Mouse (Mus musculus): ENCODE results near the gene Rgl3. TPM values are rescaled to one million over a fixed set of nuclear protein-coding genes. Genes with fewer than 3 reads are reported as not detected.

The Rgl3 gene
- polyA plus RNA-seq, 1 experiment from 2014 or later: 3.7 TPM

DNA sequence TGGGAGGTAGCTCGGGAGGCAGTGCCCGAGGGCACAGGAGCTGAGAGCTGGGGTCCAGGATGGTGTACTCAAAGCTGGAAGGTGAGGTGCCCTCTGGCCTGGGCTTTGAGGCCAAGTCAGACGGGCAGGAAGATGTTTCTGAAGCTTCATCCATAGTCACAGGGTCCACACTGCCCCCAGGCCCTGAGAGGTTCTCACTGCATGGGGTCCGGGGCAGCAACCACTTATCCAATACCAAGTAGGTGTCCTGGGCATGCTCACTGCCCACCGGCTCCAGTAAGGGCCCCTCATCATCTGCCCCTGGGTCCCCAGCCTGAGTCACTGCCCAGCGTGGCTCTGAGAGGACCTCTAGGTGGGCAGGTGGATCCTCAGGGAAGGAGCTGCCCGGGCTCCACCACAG is 30.0 kb downstream of the Rgl3 start:
- Histone ChIP-seq H3K9ac (ENCODE audit: low read length) (no peak overlapping the region), H3K4me1 (ENCODE audit: control insufficient read depth, insufficient read depth, low read length) (peaks cover 9% of the 10 kb centered on the region; the same call in 1 of the 2 replicates), H3K4me2 (ENCODE audit: low read depth) (no peak overlapping the region), H3K27me3 (ENCODE audit: control insufficient read depth, insufficient read depth, low read length) (peaks cover 38% of the 10 kb centered on the region), H3K4me3 (ENCODE audit: low read depth, low read length) (no peak overlapping the region), H3K9me3 (ENCODE audit: control insufficient read depth, low read length) (no peaks in the 10 kb centered on the region), H3K27ac (ENCODE audit: low read depth, low read length) (no peak overlapping the region), H3K36me3 (ENCODE audit: control insufficient read depth, insufficient read depth, low read length) (no peaks in the 10 kb centered on the region)
- 93% methylated on average over 7 of the region's 7 CpGs for WGBS
- no peak for ATAC-seq (ENCODE audit: insufficient read depth, low FRiP score, low TSS enrichment)
- no peak for DNase-seq (ENCODE audit: low spot score)

DNA sequence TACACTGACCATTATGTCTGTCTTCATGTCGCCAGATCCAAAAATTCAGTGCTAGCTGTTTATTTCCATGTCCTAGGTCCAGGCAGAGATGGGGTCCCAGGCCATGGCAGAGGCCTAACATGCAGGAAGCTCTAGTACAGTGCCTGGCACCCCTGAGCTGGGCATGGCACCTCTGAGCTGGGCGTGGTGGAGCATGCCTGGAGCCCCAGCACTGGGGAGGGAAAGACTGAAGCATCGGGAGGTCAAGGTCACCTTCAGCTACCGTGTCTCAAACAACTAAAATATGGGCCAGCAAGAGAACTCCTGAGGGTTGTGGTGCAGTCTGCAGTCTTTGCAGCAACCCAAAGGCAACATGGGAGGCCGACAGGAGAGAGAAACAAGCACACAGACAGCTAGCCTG is 30.9 kb downstream of the Rgl3 start:
- Histone ChIP-seq H3K36me3 (ENCODE audit: control insufficient read depth, insufficient read depth, low read length) (no peaks in the 10 kb centered on the region), H3K9ac (ENCODE audit: low read length) (no peak overlapping the region), H3K4me3 (ENCODE audit: low read depth, low read length) (no peak overlapping the region), H3K27ac (ENCODE audit: low read depth, low read length) (no peak overlapping the region), H3K4me2 (ENCODE audit: low read depth) (no peak overlapping the region), H3K4me1 (ENCODE audit: control insufficient read depth, insufficient read depth, low read length) (peaks cover 9% of the 10 kb centered on the region; the same call in 1 of the 2 replicates), H3K27me3 (ENCODE audit: control insufficient read depth, insufficient read depth, low read length) (peaks cover 36% of the 10 kb centered on the region), H3K9me3 (ENCODE audit: control insufficient read depth, low read length) (no peaks in the 10 kb centered on the region)
- ATAC-seq (ENCODE audit: insufficient read depth, low FRiP score, low TSS enrichment): no peak
- no peak for DNase-seq (ENCODE audit: low spot score)
- 82% methylated on average over 5 of the region's 5 CpGs for WGBS

DNA sequence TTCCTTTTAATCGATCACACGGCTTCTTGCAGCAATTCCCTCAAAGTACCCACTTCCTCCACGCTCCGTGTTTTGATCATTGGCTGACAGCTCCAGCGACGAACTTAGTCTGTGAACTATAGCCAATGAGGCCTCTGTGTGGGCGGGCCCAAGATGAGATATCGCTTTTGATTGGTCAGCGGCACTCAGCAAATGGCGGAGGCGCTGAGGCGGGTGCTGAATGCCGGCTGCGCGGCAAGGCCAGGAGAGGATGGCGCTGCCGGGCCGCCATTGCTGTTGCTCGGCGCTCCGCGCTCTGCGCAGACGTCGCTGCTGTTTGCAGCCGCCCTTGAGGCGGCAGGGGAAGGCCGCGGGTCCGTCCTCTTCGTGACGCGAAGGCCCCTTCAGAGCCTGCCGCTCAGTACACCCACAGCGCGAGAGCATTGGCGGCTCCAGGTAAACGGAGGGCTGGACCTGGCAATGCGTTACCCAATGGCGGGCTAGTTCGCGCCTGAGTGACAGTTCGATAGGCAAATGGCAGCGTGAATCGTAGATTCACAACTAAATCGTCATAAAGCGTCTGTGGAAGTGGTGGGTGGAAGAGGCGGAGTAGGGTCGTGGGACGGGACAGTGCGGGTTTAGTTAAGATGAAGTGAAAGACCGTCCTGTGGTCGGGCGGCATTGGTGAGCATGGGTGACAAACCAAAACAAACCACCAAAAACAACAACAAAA is 33.5 kb downstream of the Rgl3 start, which contains the start of gene Swsap1:
Gene Swsap1 (plus strand): TSS at position 186 of the 712 bp plus-strand sequence.
- Histone ChIP-seq H3K4me3 (ENCODE audit: low read depth, low read length) (peak within 1 kb of the TSS; percentile 64), H3K4me2 (ENCODE audit: low read depth) (peak within 1 kb of the TSS; percentile 60), H3K9ac (ENCODE audit: low read length) (peak within 1 kb of the TSS; percentile 81), H3K9me3 (ENCODE audit: control insufficient read depth, low read length) (no peaks in the 10 kb centered on the region), H3K36me3 (ENCODE audit: control insufficient read depth, insufficient read depth, low read length) (no peaks in the 10 kb centered on the region), H3K4me1 (ENCODE audit: control insufficient read depth, insufficient read depth, low read length) (peaks cover 5% of the 10 kb centered on the region; the same call in 1 of the 2 replicates), H3K27ac (ENCODE audit: low read depth, low read length) (peak within 1 kb of the TSS; percentile 91), H3K27me3 (ENCODE audit: control insufficient read depth, insufficient read depth, low read length) (peaks cover 15% of the 10 kb centered on the region)
- under 1% methylated on average over 54 of the region's 54 CpGs for WGBS
- ATAC-seq (ENCODE audit: insufficient read depth, low FRiP score, low TSS enrichment) (peak; percentile 97), DNase-seq (ENCODE audit: low spot score) (peak; percentile 98)

DNA sequence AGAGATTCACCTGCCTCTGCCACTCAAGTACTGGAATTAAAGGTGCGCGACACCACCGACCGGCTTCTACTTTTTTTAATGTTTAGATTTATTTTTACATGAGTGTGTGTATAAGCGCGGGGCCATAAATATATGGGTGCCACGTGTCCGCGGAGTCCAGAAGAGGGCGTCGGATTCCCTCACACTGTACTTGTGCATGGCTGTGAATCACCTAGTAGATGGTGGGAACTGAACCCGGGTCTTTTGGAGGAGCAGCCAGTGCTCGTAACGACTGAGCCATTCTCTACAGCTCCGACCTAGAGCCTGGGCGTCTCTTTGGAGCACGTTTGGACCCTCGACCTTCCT is 34.0 kb downstream of the Rgl3 start:
- Histone ChIP-seq H3K36me3 (ENCODE audit: control insufficient read depth, insufficient read depth, low read length) (no peaks in the 10 kb centered on the region), H3K4me3 (ENCODE audit: low read depth, low read length) (peak overlapping the region; percentile 64), H3K4me2 (ENCODE audit: low read depth) (peak overlapping the region; percentile 54), H3K9ac (ENCODE audit: low read length) (peak overlapping the region; percentile 53), H3K9me3 (ENCODE audit: control insufficient read depth, low read length) (no peaks in the 10 kb centered on the region), H3K27me3 (ENCODE audit: control insufficient read depth, insufficient read depth, low read length) (peaks cover 9% of the 10 kb centered on the region), H3K4me1 (ENCODE audit: control insufficient read depth, insufficient read depth, low read length) (peaks cover 5% of the 10 kb centered on the region; the same call in 1 of the 2 replicates), H3K27ac (ENCODE audit: low read depth, low read length) (0 out of 2 replicates have a peak overlapping the region, but pooled peaks have one; percentile 49)
- 2% methylated on average over 18 of the region's 18 CpGs for WGBS
- ATAC-seq (ENCODE audit: insufficient read depth, low FRiP score, low TSS enrichment) (peak; percentile 61), DNase-seq (ENCODE audit: low spot score) (no peak)

DNA sequence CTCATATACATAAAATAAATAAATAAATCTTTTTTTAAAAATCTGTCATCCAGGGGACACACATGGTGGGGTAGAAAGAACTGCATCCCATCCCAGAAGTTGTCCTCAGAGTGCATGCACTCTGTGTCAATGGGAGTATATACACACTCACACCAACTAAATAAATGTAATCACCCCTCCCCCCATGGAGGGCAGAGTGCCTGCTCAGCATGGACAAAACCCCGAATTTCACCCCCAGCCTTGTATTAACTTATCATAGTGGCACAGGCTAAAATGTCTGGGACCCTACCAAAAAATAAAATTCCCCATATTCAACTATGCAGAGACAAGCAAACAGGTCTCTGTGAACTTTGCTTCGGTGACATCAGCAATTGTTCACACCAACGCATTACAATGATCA is 34.6 kb downstream of the Rgl3 start:
- Histone ChIP-seq H3K27me3 (ENCODE audit: control insufficient read depth, insufficient read depth, low read length) (peaks cover 5% of the 10 kb centered on the region), H3K4me2 (ENCODE audit: low read depth) (no peak overlapping the region), H3K9me3 (ENCODE audit: control insufficient read depth, low read length) (no peaks in the 10 kb centered on the region), H3K27ac (ENCODE audit: low read depth, low read length) (no peak overlapping the region), H3K9ac (ENCODE audit: low read length) (no peak overlapping the region), H3K4me1 (ENCODE audit: control insufficient read depth, insufficient read depth, low read length) (peaks cover 5% of the 10 kb centered on the region; the same call in 1 of the 2 replicates), H3K4me3 (ENCODE audit: low read depth, low read length) (no peak overlapping the region), H3K36me3 (ENCODE audit: control insufficient read depth, insufficient read depth, low read length) (no peaks in the 10 kb centered on the region)
- ATAC-seq (ENCODE audit: insufficient read depth, low FRiP score, low TSS enrichment) (no peak), DNase-seq (ENCODE audit: low spot score) (no peak)
- WGBS: 82% methylated on average over 3 of the region's 3 CpGs

DNA sequence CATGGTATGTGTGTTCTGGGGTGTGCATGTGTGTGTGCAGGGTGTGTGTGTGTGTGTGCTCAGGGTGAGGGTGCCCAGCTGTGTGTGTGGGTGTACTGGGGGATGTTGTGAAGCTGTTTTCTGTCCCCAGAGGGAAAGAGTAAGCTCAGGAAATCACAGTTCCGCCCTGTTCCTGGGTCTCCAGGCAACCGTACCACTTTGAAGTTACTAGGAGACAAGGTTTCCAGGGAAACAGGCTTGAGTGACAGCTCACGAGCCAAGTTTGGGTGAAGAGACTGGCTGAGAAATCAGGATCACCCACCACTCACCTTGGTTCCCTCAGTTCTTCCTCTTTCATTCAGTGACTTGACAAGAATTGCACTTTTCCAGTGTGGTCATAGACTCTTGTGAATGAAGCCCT is 35.6 kb downstream of the Rgl3 start:
- no peak for DNase-seq (ENCODE audit: low spot score)
- Histone ChIP-seq H3K27me3 (ENCODE audit: control insufficient read depth, insufficient read depth, low read length) (no peaks in the 10 kb centered on the region), H3K4me2 (ENCODE audit: low read depth) (no peak overlapping the region), H3K4me3 (ENCODE audit: low read depth, low read length) (no peak overlapping the region), H3K27ac (ENCODE audit: low read depth, low read length) (no peak overlapping the region), H3K36me3 (ENCODE audit: control insufficient read depth, insufficient read depth, low read length) (no peaks in the 10 kb centered on the region), H3K9ac (ENCODE audit: low read length) (no peak overlapping the region), H3K4me1 (ENCODE audit: control insufficient read depth, insufficient read depth, low read length) (peaks cover 5% of the 10 kb centered on the region; the same call in 1 of the 2 replicates), H3K9me3 (ENCODE audit: control insufficient read depth, low read length) (no peaks in the 10 kb centered on the region)
- WGBS: 21% methylated on average over 3 of the region's 3 CpGs
- ATAC-seq (ENCODE audit: insufficient read depth, low FRiP score, low TSS enrichment): no peak

DNA sequence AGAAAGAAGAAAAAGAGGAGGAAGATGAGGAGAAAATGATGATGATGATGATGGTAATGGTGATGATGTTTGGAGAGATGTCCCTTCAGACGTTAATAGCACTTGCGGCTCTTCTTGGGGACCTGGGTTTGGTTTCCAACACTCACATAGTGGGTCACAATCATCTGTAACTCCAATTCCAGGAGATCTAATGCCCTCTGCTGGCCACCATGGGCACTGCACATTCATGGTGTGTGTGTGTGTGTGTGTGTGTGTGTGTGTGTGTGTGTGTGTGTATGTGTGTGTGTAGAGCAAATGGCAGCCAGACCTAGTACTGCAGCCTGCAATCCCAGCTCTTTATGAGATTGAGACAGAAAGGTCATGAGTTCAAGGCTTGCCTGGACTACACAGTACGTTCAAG is 37.3 kb downstream of the Rgl3 start:
- no peak for ATAC-seq (ENCODE audit: insufficient read depth, low FRiP score, low TSS enrichment)
- DNase-seq (ENCODE audit: low spot score): no peak
- H3K9me3 ChIP-seq (ENCODE audit: control insufficient read depth, low read length): no peaks in the 10 kb centered on the region
- H3K4me2 ChIP-seq (ENCODE audit: low read depth): no peak overlapping the region
- H3K36me3 ChIP-seq (ENCODE audit: control insufficient read depth, insufficient read depth, low read length): no peaks in the 10 kb centered on the region
- no peak overlapping the region for H3K4me3 ChIP-seq (ENCODE audit: low read depth, low read length)
- no peak overlapping the region for H3K9ac ChIP-seq (ENCODE audit: low read length)
- peaks cover 5% of the 10 kb centered on the region; the same call in 1 of the 2 replicates for H3K4me1 ChIP-seq (ENCODE audit: control insufficient read depth, insufficient read depth, low read length)
- no peak overlapping the region for H3K27ac ChIP-seq (ENCODE audit: low read depth, low read length)
- WGBS: 77% methylated on average over 3 of the region's 3 CpGs
- no peaks in the 10 kb centered on the region for H3K27me3 ChIP-seq (ENCODE audit: control insufficient read depth, insufficient read depth, low read length)

DNA sequence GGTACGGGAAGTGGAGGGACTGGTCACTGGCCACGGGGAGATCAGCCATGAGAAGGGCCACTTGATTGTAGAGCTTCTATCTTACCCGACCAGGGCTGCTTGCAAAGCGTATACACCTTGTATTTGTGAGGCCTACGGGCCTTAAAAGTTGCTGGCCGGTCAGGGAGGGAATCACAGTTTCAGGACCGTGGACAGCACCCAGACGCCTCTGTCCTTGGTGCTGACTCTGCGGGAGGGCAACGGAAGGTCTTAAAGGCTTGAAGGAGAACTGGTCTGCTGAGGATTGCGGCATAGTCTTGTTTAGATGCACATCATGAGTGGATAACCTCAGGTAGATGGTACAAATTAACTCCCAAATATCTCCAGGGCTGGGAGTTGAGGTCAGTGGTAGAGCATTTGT is 38.9 kb downstream of the Rgl3 start:
- Histone ChIP-seq H3K27ac (ENCODE audit: low read depth, low read length) (no peak overlapping the region), H3K36me3 (ENCODE audit: control insufficient read depth, insufficient read depth, low read length) (no peaks in the 10 kb centered on the region), H3K9me3 (ENCODE audit: control insufficient read depth, low read length) (no peaks in the 10 kb centered on the region), H3K4me2 (ENCODE audit: low read depth) (no peak overlapping the region), H3K4me1 (ENCODE audit: control insufficient read depth, insufficient read depth, low read length) (no peaks in the 10 kb centered on the region), H3K27me3 (ENCODE audit: control insufficient read depth, insufficient read depth, low read length) (no peaks in the 10 kb centered on the region), H3K4me3 (ENCODE audit: low read depth, low read length) (no peak overlapping the region), H3K9ac (ENCODE audit: low read length) (no peak overlapping the region)
- ATAC-seq (ENCODE audit: insufficient read depth, low FRiP score, low TSS enrichment) (no peak), DNase-seq (ENCODE audit: low spot score) (peak; percentile 76)
- WGBS: 20% methylated on average over 11 of the region's 11 CpGs

DNA sequence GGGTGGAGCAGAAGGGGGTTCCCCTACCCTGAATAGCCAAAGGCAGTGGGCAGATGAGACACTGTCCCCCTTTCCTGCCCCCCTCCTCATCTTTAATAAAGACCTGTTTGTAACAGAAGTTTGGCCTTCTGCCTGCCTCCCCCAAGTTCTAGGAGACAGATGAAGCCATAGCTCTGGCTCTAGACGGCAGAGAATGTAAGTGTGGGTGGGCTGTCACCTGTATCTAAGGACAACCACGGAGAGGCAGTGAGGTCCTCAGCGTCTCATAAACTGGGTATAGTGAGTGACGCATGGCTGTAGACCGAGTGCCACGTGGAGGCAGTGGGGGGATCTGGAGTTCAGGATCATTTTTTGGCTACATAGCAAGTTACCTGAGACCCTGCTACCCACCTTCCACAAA is 40.5 kb downstream of the Rgl3 start:
- no peaks in the 10 kb centered on the region for H3K36me3 ChIP-seq (ENCODE audit: control insufficient read depth, insufficient read depth, low read length)
- H3K4me2 ChIP-seq (ENCODE audit: low read depth): no peak overlapping the region
- no peak overlapping the region for H3K9ac ChIP-seq (ENCODE audit: low read length)
- WGBS: 71% methylated on average over 6 of the region's 6 CpGs
- H3K27ac ChIP-seq (ENCODE audit: low read depth, low read length): no peak overlapping the region
- no peaks in the 10 kb centered on the region for H3K4me1 ChIP-seq (ENCODE audit: control insufficient read depth, insufficient read depth, low read length)
- ATAC-seq (ENCODE audit: insufficient read depth, low FRiP score, low TSS enrichment) (no peak), DNase-seq (ENCODE audit: low spot score) (no peak)
- no peak overlapping the region for H3K4me3 ChIP-seq (ENCODE audit: low read depth, low read length)
- H3K9me3 ChIP-seq (ENCODE audit: control insufficient read depth, low read length): no peaks in the 10 kb centered on the region
- no peaks in the 10 kb centered on the region for H3K27me3 ChIP-seq (ENCODE audit: control insufficient read depth, insufficient read depth, low read length)

Data from neural tube, embryonic 11.5 days (tissue).